Mouse (Mus musculus) kidney, postnatal 10 days (tissue): Measurements from ENCODE around the gene Cpsf4.
"Not testable (repeated sequence)": the region's sequence is repeated elsewhere in the genome, so short reads cannot be mapped to it uniquely, and the experiment has no call there.

Experiments used
- DNase-seq: peaks from one replicate; pipeline ENCODE4 v3.0.0; 2021; ENCODE audit warnings: mixed read lengths

Cpsf4 gene

DNA sequence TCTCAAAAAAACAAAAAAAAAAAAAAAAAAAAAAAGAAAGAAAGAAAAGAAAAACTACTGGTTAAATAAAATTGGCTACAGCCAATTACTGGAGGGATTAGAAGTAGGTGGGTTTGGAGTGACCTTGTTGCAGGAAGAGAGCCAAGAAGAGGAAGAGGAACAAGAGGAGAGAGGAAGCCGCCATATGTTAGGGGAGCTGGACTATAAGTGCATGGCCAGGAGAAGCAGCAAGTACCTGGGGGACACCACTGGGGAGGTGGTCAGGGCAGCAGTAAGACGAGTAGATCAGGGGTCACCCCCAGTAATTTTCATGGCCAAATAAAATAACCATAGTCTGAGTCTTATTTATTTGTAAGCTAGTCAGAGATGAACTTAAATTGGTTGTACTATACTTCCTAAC lies 18.2 kb downstream of the Cpsf4 start:
- DNase-seq = no peak

DNA sequence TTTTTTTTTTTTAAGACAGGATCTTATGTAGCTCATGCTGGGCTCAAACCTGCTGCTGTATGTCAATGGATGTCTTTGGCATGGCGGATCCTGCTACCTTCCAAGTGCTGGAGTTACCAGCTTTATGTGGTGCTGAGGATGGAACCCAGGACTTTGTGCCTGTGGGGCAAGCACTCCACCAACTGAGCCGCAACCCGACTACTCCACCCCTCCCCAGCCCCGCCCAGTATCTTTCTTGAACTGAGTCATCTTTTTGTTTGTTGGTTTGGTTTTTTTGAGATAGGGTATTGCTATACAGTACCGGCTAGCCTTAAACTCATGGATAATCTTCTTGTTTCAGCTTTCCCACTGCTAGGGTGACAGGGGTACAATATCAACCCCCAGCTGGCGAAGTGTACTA lies 22.4 kb downstream of the Cpsf4 start:
- no peak for DNase-seq

- no peak for DNase-seq
Observed at GRCm38 (mm10) chr5:145190373-145190772, 23.4 kb downstream of the Cpsf4 start.

DNA sequence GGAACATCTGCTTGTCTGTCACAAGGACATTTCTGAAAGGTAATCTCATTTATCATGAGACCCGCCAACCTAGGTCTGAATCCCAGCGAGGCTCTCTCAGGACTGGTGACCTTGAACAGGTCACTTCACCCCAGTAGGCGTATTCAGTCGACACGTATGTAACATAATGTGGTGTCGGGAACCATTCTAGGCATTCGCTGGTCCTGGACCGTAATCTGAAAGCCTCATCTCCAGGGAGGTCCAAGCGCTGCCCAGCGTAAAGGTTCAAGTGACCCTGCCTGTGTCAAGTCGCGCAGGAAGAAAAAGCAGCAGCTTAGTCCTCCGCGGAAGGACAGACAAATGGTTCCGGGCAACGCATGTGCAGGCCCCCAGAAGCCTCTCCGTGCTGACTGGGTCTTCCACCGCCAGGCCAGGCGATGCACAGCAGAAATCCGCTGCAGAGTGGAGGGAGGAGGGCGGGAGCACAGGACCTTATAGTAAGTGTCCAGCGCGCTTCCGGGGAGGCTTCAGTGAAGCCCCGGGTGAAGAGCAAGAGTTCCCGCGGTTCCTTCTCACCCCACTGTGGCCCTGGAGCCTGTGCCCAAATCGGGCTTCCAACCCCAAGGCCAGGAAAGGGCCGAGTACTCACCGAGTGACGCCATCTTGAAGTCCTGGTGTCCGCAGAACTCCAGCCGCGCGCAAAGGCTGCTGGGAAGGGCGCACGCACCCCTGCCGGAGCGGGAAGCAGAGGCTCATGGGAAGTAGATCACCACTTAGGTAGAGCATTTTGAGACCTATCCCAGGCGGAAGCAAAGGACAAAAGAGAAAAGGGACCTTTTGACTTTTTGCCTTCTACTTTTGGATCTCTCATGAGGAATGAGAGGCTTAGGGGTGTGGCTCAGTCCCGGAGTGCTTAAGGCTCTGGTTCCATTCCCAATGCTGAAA lies 24.1 kb downstream of the Cpsf4 start:
- peak; percentile 95 for DNase-seq

DNA sequence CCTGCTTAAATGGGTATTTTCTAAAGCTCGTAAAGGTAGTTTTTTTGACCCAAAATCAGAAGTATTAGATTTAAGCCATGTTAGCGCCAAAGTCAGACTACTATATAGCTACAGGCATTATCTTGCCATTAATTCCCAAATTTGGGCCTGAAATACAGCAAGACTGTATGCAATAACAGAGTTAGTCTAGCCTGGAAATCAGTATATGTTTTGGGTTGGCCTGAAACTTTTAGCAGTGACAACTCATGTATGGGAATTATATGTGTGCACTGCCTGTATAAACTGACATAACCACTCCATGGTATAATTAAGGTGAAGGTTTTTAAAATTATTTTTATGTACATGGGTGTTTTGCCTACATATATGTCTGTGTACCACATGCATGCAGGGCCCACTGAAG lies 24.9 kb downstream of the Cpsf4 start, which contains the start of gene Atp5j2:
Gene Atp5j2, minus strand, starts transcription at position 101 of the 400 bp plus-strand sequence.
- no peak for DNase-seq

DNA sequence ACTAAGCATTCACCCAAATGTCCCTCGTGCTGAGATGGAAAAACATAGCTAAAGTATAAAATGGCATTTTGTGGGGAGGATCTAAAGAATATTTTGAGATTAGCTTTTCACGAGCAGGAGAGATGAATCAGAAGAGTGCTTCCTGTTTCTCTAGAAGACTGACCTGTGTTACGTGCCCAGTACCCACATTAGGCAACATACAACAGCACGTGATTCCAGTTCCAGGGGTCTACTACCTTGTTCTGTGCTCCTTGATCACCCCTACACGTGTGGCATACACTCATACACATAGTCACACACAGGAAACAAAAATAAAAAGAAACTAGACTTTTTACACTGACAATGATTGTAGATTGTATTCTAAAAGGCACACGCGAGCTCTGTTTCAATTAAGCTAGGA lies 33.4 kb downstream of the Cpsf4 start:
- DNase-seq = no peak

DNA sequence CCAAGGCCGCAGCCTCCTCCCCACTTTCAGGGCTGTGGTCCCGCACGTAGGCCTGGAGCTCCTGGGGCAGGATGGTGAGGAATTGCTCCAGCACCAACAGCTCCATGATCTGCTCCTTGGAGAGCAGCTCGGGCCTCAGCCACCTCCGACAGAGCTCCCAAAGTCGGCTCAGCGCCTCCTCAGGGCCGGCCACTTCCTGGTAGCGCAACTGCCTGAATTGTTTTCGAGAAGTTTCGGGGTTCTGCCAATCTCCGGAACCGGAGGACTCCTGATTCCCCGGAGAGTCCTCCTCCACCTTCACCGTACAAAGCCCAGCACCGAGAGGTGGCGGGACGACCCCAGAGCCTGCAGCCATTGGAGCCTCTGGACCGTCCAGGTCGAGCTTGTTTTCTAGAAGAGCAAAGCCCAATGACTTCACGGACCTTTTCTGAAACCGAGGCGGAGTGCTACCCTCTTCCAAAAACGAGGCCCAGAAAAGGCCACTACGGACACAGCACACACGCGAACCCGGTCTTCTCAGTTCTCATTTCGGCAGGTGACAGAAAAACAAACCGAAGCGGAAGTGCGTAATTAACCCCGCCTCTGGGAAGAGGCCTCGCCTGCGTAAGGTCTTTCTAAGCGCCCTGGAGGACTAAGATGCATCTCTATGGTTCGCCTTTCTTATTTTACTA lies 34.4 kb downstream of the Cpsf4 start, which contains the start of gene Zkscan14:
Gene Zkscan14, minus strand, starts transcription at position 548 of the 671 bp plus-strand sequence.
- DNase-seq = peak; percentile 85

GRCm38 (mm10) chr5:145202446-145202845 lies 35.4 kb downstream of the Cpsf4 start:
- DNase-seq = no peak

DNA sequence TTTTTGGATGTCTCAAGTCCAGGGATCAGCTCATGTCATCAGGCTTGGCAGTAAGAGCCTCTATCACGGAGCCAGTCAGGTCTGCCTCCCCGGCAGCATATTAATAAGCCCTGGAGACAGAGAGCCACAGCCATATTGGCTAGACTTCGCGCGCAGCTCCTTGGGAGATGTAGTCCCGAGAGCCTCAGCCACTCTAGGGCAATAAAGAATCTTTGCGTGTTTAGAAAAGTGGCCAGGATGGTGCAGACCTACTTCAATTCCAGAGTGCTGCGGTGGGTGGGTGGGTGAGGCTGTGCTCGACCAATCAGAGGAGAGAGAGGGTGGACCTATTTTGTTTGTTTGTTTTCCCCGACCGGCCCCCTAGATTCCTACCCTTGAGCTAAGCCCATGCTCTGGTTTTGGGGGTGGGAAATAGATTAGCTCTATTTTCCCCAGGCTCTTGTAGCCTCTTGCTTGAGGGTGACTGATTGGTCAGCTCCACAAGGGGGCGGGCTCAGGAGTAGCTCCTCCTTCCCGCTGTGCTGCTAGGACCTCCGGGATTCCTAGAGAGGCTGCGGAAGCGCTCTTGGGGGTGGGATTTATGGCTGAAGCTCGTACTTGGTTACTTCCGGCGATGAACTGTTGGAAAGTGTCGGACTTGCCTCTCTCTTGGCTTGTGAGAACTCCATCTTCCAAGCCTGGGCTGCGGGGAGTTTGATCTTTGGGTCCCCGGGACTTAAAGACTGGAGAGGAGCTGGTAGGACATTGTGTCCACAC lies 37.1 kb downstream of the Cpsf4 start, which contains the start of gene Zkscan5:
Gene Zkscan5, plus strand, starts transcription at position 627 of the 756 bp plus-strand sequence.
- DNase-seq = peak; percentile 99

- no peak for DNase-seq
Observed at GRCm38 (mm10) chr5:145205041-145205440, 38.0 kb downstream of the Cpsf4 start.

DNA sequence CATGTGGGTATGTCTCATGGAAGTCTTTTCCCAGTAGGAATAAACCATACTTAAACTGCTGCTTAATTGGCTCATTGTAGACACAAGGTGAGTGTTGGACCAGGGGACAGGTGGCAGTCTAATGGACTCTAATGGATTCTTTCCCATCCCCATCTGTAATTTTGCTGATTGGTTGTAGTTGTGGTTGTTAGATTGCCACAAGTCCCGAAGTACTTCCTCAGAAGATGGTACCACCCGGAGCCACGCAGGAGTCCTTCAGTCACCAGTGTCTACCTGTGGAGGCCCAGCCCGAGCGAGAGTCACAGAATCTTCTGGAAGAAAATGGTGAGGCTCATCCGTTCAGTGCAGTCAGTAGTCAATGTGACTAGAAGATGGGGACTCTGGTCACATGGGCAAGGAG lies 40.4 kb downstream of the Cpsf4 start:
- DNase-seq = no peak

DNA sequence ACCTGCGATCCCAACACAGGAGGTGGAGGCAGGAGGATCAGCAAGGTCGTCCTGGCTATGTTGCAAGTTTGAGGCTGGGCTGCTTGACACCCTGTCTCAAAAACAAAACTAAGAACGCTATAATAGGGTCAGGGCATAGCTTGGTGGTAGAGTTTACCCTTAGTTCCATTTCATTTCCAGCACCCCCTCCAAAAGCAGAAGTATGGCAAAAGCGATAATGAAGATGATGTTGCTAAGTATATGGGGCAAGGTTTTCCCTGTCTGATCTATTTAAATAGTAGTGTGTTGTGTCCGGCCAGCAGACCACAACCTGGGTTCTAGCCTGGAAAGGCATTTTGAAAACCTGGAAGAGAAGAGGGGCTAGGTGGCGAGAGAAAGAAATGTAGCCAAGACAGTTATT lies 40.9 kb downstream of the Cpsf4 start:
- DNase-seq = no peak

DNA sequence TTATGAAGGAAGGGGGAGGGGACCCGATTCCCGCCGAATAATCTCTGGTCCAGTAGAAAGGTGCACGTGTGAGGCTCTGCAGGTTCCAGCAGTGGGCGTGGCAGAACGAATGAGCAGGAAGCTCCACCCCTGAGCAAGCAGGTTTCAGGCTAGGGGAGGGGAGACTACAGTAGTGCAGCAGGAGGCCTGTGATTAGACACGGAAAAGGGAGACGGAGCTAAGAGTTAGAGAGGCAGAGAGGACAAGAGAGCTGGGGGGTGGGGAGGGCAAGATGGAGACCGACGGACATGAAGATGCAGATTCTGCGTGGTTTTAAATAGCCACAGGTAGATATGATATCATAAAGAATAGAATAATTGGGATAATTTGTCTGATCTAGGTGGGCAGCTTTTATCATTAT lies 41.4 kb downstream of the Cpsf4 start:
- not testable (repeated sequence) for DNase-seq

- DNase-seq = no peak
Observed at GRCm38 (mm10) chr5:145211340-145211739, 44.3 kb downstream of the Cpsf4 start.

GRCm38 (mm10) chr5:145212216-145212615 lies 45.2 kb downstream of the Cpsf4 start:
- DNase-seq = no peak

DNA sequence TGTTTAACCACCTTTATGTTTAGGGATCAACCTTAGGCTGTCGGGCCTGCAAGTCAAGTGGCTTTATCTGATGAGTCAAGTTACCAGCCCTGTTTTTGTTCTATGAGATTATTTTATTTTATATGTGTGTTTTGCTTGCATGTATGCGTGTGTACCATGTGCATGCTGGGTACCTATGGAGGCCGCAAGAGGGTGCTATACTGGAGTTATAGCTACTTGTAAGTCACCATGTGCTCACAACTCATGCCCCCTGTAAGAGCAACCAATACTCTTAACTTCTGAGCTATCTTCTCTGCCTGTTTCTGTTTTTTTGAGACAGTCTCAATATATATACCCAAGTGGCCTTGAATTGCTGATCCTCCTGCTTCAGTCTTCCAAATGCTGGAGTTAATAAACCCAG lies 46.5 kb downstream of the Cpsf4 start:
- no peak for DNase-seq

GRCm38 (mm10) chr5:145214679-145215078 lies 47.7 kb downstream of the Cpsf4 start:
- no peak for DNase-seq

DNA sequence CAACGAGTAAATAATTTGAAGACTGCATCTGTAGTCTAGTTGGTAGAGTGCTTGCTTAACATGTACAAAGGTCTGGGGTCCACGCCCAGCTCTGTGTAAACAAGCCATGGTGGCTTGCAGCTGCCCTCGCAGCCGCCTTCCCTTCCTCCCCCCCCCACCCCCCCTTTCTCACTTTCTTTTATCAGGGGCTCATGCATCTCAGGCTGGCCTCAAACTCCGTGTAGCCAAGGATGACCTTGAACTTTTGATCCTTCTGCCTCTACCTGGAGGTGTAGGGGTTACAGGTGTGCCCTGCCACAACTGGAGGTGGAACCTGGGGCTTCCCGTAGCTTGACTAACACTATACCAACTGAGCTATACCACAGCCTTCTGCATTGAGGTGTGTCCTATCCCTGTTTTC lies 50.7 kb downstream of the Cpsf4 start:
- DNase-seq = no peak

- no peak for DNase-seq
Observed at GRCm38 (mm10) chr5:145218206-145218605, 51.2 kb downstream of the Cpsf4 start.

DNA sequence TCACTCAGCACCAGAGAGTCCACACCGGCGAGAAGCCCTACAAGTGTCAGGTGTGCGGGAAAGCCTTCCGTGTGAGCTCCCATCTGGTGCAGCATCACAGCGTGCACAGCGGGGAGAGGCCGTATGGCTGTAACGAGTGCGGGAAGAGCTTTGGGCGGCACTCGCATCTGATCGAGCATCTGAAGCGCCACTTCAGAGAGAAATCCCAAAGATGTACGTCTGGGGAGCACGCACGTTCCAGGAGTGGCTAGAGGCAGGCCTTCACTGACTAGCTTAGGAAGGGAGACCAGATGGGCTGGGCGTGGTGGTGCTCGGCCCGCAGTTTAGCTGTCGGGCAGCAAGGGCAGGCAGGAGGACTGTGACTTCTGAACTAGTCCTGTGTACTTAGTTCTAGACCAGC lies 51.7 kb downstream of the Cpsf4 start:
- DNase-seq = no peak

GRCm38 (mm10) chr5:145219981-145220380 lies 53.0 kb downstream of the Cpsf4 start:
- DNase-seq = no peak

DNA sequence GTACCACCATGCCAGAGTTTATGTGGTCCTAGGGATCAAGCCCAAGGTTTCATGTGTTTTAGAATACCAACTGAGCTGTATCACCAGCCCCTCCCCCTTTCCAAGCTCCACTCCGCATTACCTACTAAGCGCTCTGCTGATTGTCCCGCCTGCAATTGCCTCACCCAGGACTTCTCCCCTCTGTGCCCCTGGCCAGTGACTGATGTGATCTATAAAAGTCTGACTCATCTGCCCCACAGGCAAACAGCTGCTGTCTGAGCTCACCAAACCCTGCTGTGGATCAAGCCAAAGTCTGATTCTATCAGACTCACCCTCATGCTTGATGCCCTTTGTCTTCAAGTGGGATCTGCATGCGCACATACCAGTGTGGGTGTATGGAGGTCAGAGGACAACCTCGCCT lies 55.8 kb downstream of the Cpsf4 start:
- no peak for DNase-seq

- no peak for DNase-seq
Observed at GRCm38 (mm10) chr5:145223395-145223794, 56.4 kb downstream of the Cpsf4 start.
